Mouse (Mus musculus) liver, postnatal 0 days (tissue): ENCODE data around the gene Cubn.

Experiments
- CTCF ChIP-seq: sonication (generic); IDR thresholded peaks from 2 replicates; pipeline ENCODE4 v1.5.1; 2016; ENCODE audit warnings: antibody characterized with exemption, low read depth
- EP300 ChIP-seq: IDR thresholded peaks from 2 replicates; pipeline ENCODE4 v1.6.1; 2016; ENCODE audit warnings: antibody characterized with exemption, low read depth, mild to moderate bottlenecking

GRCm38 (mm10) chr2:13391018-13391417 is 100.6 kb downstream of the Cubn start:
- TF ChIP-seq EP300 (peak; percentile 91), CTCF (no peak)
